18 mouse cellular contexts compared by ENCODE assay signal in genomic region chr9:61173548-61173947, GRCm38 (mm10).
"Had no signal": no experiment of that assay in that cellular context is flagged by ENCODE, and none has a peak within 500 bp of the region (broad histone marks: within the 10 kb centered on the region; RNA-seq: fewer than 3 reads in every experiment).

No protein-coding gene starts in this region.

- DNase-seq: liver; liver, embryonic 13.5 days; liver, postnatal 0 days; lung, adult 2 months; lung, postnatal 36 days; right cerebral cortex, postnatal 14 days; thymus, adult 2 months; thymus, postnatal 25 days; thymus, postnatal 4 days had no signal

- H3K4me2 ChIP-seq: liver, embryonic 11.5 days; liver, embryonic 13.5 days; liver, embryonic 15.5 days; lung, embryonic 15.5 days; midbrain, embryonic 13.5 days; neural tube, embryonic 12.5 days; stomach, embryonic 15.5 days had no signal

- H3K4me1 ChIP-seq: liver, embryonic 13.5 days; liver, embryonic 15.5 days; lung, embryonic 15.5 days; megakaryocyte, embryonic 14.5 days had no signal

- H3K9me3 ChIP-seq: liver, embryonic 13.5 days; liver, embryonic 15.5 days; lung, embryonic 15.5 days; megakaryocyte, embryonic 14.5 days; midbrain, embryonic 13.5 days; neural tube, embryonic 12.5 days; stomach, embryonic 15.5 days had no signal

- H3K9ac ChIP-seq: liver, embryonic 13.5 days; liver, embryonic 15.5 days; liver, postnatal 0 days; lung, embryonic 15.5 days; midbrain, embryonic 13.5 days; neural tube, embryonic 12.5 days; stomach, embryonic 15.5 days had no signal

- H3K36me3 ChIP-seq: liver, embryonic 13.5 days; liver, embryonic 15.5 days; lung, embryonic 15.5 days; midbrain, embryonic 13.5 days; neural tube, embryonic 12.5 days; stomach, embryonic 15.5 days had no signal

- H3K27ac ChIP-seq: liver, embryonic 13.5 days; liver, embryonic 15.5 days; lung, embryonic 15.5 days; macrophage; midbrain, embryonic 13.5 days; neural tube, embryonic 12.5 days; stomach, embryonic 15.5 days; stomach, postnatal 0 days had no signal

- H3K4me3 ChIP-seq: liver, embryonic 13.5 days; liver, embryonic 15.5 days; lung, embryonic 15.5 days; megakaryocyte, embryonic 14.5 days; midbrain, embryonic 13.5 days; neural tube, embryonic 12.5 days; stomach, embryonic 15.5 days had no signal

- ATAC-seq: liver, postnatal 0 days; midbrain, embryonic 13.5 days had no signal

- H3K27me3 ChIP-seq: liver, embryonic 15.5 days; neural tube, embryonic 12.5 days; stomach, embryonic 15.5 days had no signal
